Mouse (Mus musculus): ENCODE data around the gene D2hgdh. TPM values are rescaled to one million over a fixed set of nuclear protein-coding genes. Genes with fewer than 3 reads are reported as not detected.
"Not testable (repeated sequence)": the region's sequence is repeated elsewhere in the genome, so short reads cannot be mapped to it uniquely, and the experiment has no call there.

Gene D2hgdh
- total RNA-seq, 2 experiments from 2014 or later = 12.6 to 14.2 TPM

- intact Hi-C loops (cut with DNase I) = loop anchor here (10.0 kb wide), 2 partner anchors 80 to 240 kb away; partner anchors contain the start of gene Gal3st2b
- no peak for DNase-seq (ENCODE audit: extremely low spot score in 1 of 2, low spot score in 2 of 2)
- TF ChIP-seq CTCF (IDR thresholded peaks at IDR 0.05) = no peak
- no peak overlapping the region for H3K27ac ChIP-seq
- H3K4me3 ChIP-seq = no peak overlapping the region
Measured at GRCm38 (mm10) chr1:93834671-93835150, 10.0 kb downstream of the D2hgdh start.

- no peak overlapping the region for H3K4me3 ChIP-seq
- intact Hi-C loops (cut with DNase I) = loop anchor here (10.0 kb wide), 2 partner anchors 80 to 240 kb away; partner anchors contain the start of gene Gal3st2b
- DNase-seq (ENCODE audit: extremely low spot score in 1 of 2, low spot score in 2 of 2) = no peak
- TF ChIP-seq CTCF (IDR thresholded peaks at IDR 0.05) = no peak
- no peak overlapping the region for H3K27ac ChIP-seq
Measured at GRCm38 (mm10) chr1:93835211-93835610, 10.5 kb downstream of the D2hgdh start.

- intact Hi-C loops (cut with DNase I) = loop anchor here (10.0 kb wide), 2 partner anchors 79 to 239 kb away; partner anchors contain the start of gene Gal3st2b
- peak in 1 of 2 experiments; percentile 7 for DNase-seq (ENCODE audit: extremely low spot score in 1 of 2, low spot score in 2 of 2)
- H3K27ac ChIP-seq = no peak overlapping the region
- no peak for TF ChIP-seq CTCF (IDR thresholded peaks at IDR 0.05)
- no peak overlapping the region for H3K4me3 ChIP-seq
Measured at GRCm38 (mm10) chr1:93835876-93836531, 11.3 kb downstream of the D2hgdh start.

DNA sequence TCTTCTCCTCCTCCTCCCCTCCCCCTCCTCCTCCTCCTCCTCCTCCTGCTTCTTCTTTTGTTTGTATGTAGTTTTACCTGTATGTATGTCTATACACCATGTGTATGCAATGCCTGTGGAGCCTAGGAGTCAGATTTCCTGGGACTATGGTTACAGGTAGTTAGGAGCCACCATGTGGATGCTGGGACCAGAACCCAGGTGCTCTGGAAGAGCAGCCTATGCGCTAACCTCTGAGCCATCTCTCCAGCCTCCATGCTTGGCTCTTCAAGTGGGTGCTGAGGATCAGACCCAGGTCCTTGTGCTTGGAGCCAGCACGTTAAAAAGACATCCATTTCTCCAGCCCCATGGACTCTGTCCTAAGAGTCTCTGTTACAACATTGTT, 11.8 kb downstream of the D2hgdh start:
- no peak overlapping the region for H3K27ac ChIP-seq
- TF ChIP-seq CTCF (IDR thresholded peaks at IDR 0.05) = no peak
- intact Hi-C loops (cut with DNase I) = loop anchor here (10.0 kb wide), 2 partner anchors 78 to 238 kb away; partner anchors contain the start of gene Gal3st2b

GRCm38 (mm10) chr1:93837335-93837734, 12.6 kb downstream of the D2hgdh start:
- Histone ChIP-seq H3K4me3 (no peak overlapping the region), H3K27ac (no peak overlapping the region)
- no peak for TF ChIP-seq CTCF (IDR thresholded peaks at IDR 0.05)
- no peak for DNase-seq (ENCODE audit: extremely low spot score in 1 of 2, low spot score in 2 of 2)
- intact Hi-C loops (cut with DNase I) = loop anchor here (10.0 kb wide), 2 partner anchors 77 to 237 kb away; partner anchors contain the start of gene Gal3st2b

More for the DNA sequence above, 11.8 kb downstream of the D2hgdh start:
- no peak for DNase-seq (ENCODE audit: extremely low spot score in 1 of 2, low spot score in 2 of 2)
- H3K4me3 ChIP-seq = no peak overlapping the region

- intact Hi-C loops (cut with DNase I) = loop anchor here (10.0 kb wide), 2 partner anchors 76 to 236 kb away; partner anchors contain the start of gene Gal3st2b
- H3K27ac ChIP-seq; H3K4me3 ChIP-seq; DNase-seq (ENCODE audit: extremely low spot score in 1 of 2, low spot score in 2 of 2): not testable (repeated sequence)
Measured at GRCm38 (mm10) chr1:93838569-93838968, 13.9 kb downstream of the D2hgdh start.

GRCm38 (mm10) chr1:93845766-93846366, 21.2 kb downstream of the D2hgdh start:
- H3K4me3 ChIP-seq; H3K27ac ChIP-seq; DNase-seq (ENCODE audit: extremely low spot score in 1 of 2, low spot score in 2 of 2); intact Hi-C loops (cut with DNase I): not testable (repeated sequence)

DNA sequence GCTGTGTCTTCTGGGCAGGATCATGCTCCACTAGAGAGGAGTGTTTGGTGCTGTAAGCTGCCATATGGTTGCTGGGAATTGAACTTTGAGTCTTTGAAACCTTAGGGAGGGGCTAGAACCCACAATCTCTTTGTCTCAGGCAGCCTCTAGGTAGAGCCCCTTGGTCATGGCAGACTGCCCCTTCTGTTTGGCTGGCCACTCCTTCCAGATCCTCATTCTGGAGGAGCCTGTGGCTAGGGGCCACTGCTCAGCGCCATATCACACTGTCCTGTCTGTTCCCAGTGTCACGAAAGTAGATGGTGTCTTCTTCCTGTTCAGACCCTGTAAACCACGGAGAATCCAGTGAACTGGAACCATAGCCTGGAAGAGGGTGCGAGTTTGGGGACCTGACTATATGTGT, 31.1 kb downstream of the D2hgdh start:
- DNase-seq (ENCODE audit: extremely low spot score in 1 of 2, low spot score in 2 of 2); H3K27ac ChIP-seq; H3K4me3 ChIP-seq; intact Hi-C loops (cut with DNase I): not testable (repeated sequence)

DNA sequence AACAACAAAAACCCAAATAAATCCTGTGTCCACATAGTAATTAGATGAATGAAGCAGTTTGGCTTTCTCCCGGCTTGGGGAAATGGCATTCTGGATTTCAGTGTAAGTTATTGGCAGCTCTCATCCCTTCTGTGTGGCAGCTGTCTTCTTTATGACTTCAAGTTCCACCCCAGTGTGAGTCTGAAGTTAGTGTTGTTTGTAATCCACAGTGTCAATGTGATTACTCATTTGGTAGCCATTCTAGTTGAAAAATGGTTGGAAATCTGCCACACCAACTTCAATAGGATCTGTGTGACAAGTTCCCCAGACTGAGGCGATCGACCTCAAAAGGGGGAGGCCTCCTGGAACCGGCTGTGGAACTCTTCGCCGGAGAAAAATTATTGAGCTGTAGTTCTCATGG, 32.7 kb downstream of the D2hgdh start:
- TF ChIP-seq CTCF (IDR thresholded peaks at IDR 0.05) = no peak
- DNase-seq (ENCODE audit: extremely low spot score in 1 of 2, low spot score in 2 of 2) = no peak
- intact Hi-C loops (cut with DNase I) = no loop called here
- Histone ChIP-seq H3K4me3 (no peak overlapping the region), H3K27ac (no peak overlapping the region)

- no peak for DNase-seq (ENCODE audit: extremely low spot score in 1 of 2, low spot score in 2 of 2)
- intact Hi-C loops (cut with DNase I) = loop anchor here (1.0 kb wide), 1 partner anchor 136 kb away; no protein-coding TSS in a partner anchor
- no peak for TF ChIP-seq CTCF (IDR thresholded peaks at IDR 0.05)
- Histone ChIP-seq H3K27ac (no peak overlapping the region), H3K4me3 (no peak overlapping the region)
Measured at GRCm38 (mm10) chr1:93857991-93858390, 33.3 kb downstream of the D2hgdh start.

GRCm38 (mm10) chr1:93859619-93860018, 34.9 kb downstream of the D2hgdh start:
- DNase-seq (ENCODE audit: extremely low spot score in 1 of 2, low spot score in 2 of 2) = no peak
- H3K27ac ChIP-seq = no peak overlapping the region
- no peak for TF ChIP-seq CTCF (IDR thresholded peaks at IDR 0.05)
- H3K4me3 ChIP-seq = no peak overlapping the region
- intact Hi-C loops (cut with DNase I) = no loop called here

DNA sequence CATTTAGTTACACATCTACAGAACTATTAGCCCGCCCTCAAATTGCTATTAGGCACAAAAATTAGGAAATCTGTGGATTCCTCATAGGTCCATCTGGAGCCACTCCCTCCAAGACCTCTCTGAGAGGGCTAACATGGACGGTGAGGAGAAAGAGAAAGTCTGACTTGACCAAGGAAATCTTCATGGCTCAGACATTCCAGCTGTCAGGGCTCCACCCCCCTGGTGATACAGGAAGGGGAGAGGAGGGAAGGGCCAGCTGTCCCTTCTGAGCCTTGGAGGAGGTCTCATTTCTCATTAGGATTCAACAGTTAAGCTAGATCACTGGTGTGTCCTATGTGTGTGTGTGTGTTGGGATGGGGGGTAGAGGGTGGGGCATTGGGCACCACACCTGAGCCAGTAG, 36.3 kb downstream of the D2hgdh start, which contains the start of gene Gal3st2:
Gene Gal3st2, plus strand, starts transcription at position 259 of the 400 bp plus-strand sequence.
- H3K4me3 ChIP-seq; H3K27ac ChIP-seq; intact Hi-C loops (cut with DNase I); DNase-seq (ENCODE audit: extremely low spot score in 1 of 2, low spot score in 2 of 2): not testable (repeated sequence)

DNA sequence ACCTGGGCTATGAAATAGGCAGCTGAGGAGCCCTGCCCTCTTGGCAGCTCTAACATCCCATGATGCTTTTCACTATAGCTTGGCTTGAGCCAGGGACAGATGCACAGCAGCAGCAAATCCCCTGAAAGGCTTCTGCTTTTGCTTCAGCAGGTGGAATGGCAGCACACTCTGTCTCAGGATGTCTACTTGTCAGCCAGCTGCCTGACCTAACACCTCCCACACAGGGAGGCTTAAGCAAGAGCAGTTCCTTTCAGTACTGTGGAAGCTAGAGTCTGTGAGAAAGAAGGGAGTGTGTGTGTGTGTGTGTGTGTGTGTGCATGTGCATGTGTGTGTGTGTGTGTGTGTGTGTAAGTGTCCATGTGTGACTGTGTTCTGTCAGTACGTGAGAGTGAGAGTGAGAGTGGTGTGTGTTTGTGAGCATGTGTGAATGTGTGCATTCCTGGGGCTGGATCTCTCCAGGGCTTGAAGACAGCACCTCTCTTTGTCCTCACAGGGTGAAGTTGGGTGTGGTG, 46.9 kb downstream of the D2hgdh start:
- DNase-seq (ENCODE audit: extremely low spot score in 1 of 2, low spot score in 2 of 2); H3K4me3 ChIP-seq; intact Hi-C loops (cut with DNase I); H3K27ac ChIP-seq: not testable (repeated sequence)

GRCm38 (mm10) chr1:93874405-93874804, 49.7 kb downstream of the D2hgdh start:
- DNase-seq (ENCODE audit: extremely low spot score in 1 of 2, low spot score in 2 of 2); intact Hi-C loops (cut with DNase I); H3K27ac ChIP-seq; H3K4me3 ChIP-seq: not testable (repeated sequence)

GRCm38 (mm10) chr1:93881778-93882177, 57.1 kb downstream of the D2hgdh start:
- H3K27ac ChIP-seq; intact Hi-C loops (cut with DNase I); H3K4me3 ChIP-seq; DNase-seq (ENCODE audit: extremely low spot score in 1 of 2, low spot score in 2 of 2): not testable (repeated sequence)
